In genomic region chr12:107653131-107653530, GRCm38 (mm10) we compare ENCODE assay signal across 11 mouse cellular contexts.
DNase-seq lines count a peak whose midpoint lies in the region; ATAC-seq and TF ChIP-seq lines count a peak whose summit lies in the region.
"Had no signal": no experiment of that assay in that cellular context is flagged by ENCODE, and none has a peak within 500 bp of the region (broad histone marks: within the 10 kb centered on the region; RNA-seq: fewer than 3 reads in every experiment).

No protein-coding gene starts in this region.

- no peak overlapping the region for H3K4me2 ChIP-seq in hindbrain, embryonic 11.5 days (replicated peaks; ENCODE audit: low read depth, low read length)
- no peak overlapping the region for H3K4me2 ChIP-seq in hindbrain, embryonic 16.5 days (ENCODE audit: low read length)
- H3K4me2 ChIP-seq in embryonic facial prominence, embryonic 15.5 days (replicated peaks), result no peak overlapping the region
- H3K4me2 ChIP-seq in stomach, embryonic 14.5 days (replicated peaks; ENCODE audit: low read depth, low read length), result no peak overlapping the region

- H3K36me3 ChIP-seq in hindbrain, embryonic 11.5 days (ENCODE audit: control insufficient read depth, insufficient read depth, low read length), result no peaks in the 10 kb centered on the region
- H3K36me3 ChIP-seq in hindbrain, embryonic 16.5 days (ENCODE audit: control insufficient read depth, insufficient read depth, low read length), result no peaks in the 10 kb centered on the region
- no peaks in the 10 kb centered on the region for H3K36me3 ChIP-seq in embryonic facial prominence, embryonic 15.5 days
- no peaks in the 10 kb centered on the region for H3K36me3 ChIP-seq in stomach, embryonic 14.5 days (ENCODE audit: control insufficient read depth, insufficient read depth, low read length)

- H3K9ac ChIP-seq in hindbrain, embryonic 11.5 days (ENCODE audit: low read depth, low read length), result no peak overlapping the region
- no peak overlapping the region for H3K9ac ChIP-seq in hindbrain, embryonic 16.5 days (ENCODE audit: low read depth, low read length)
- no peak overlapping the region for H3K9ac ChIP-seq in embryonic facial prominence, embryonic 15.5 days
- H3K9ac ChIP-seq in stomach, embryonic 14.5 days (replicated peaks; ENCODE audit: low read depth, low read length), result no peak overlapping the region
- H3K9ac ChIP-seq: liver, embryonic 14.5 days had no signal

- no peaks in the 10 kb centered on the region for H3K9me3 ChIP-seq in hindbrain, embryonic 11.5 days (ENCODE audit: control insufficient read depth, low read length)
- H3K9me3 ChIP-seq in hindbrain, embryonic 16.5 days (ENCODE audit: control insufficient read depth, low read length), result no peaks in the 10 kb centered on the region
- no peaks in the 10 kb centered on the region for H3K9me3 ChIP-seq in embryonic facial prominence, embryonic 15.5 days (replicated peaks)
- H3K9me3 ChIP-seq in stomach, embryonic 14.5 days (ENCODE audit: control insufficient read depth, low read depth, low read length), result no peaks in the 10 kb centered on the region

- no peak; the same call in 1 of the 2 replicates for ATAC-seq in hindbrain, embryonic 11.5 days (ENCODE audit: low FRiP score)
- no peak for ATAC-seq in hindbrain, embryonic 16.5 days
- peak; percentile 36; the same call in 1 of the 2 replicates for ATAC-seq in embryonic facial prominence, embryonic 15.5 days (ENCODE audit: insufficient number of reproducible peaks, low FRiP score, low TSS enrichment, low read depth)
- ATAC-seq in stomach, embryonic 14.5 days (ENCODE audit: insufficient number of reproducible peaks, insufficient read depth, low FRiP score, low read depth), result peak; percentile 63; the same call in 1 of the 2 replicates
- no peak for ATAC-seq in activated CD4-positive, CD25-positive, alpha-beta regulatory T cell, adult 4 months

- no peaks in the 10 kb centered on the region for H3K27me3 ChIP-seq in hindbrain, embryonic 11.5 days (ENCODE audit: control insufficient read depth, insufficient read depth, low read length)
- H3K27me3 ChIP-seq in hindbrain, embryonic 16.5 days (replicated peaks; ENCODE audit: control insufficient read depth, insufficient read depth, low read length), result no peaks in the 10 kb centered on the region
- H3K27me3 ChIP-seq in embryonic facial prominence, embryonic 15.5 days, result no peaks in the 10 kb centered on the region
- no peaks in the 10 kb centered on the region for H3K27me3 ChIP-seq in stomach, embryonic 14.5 days (ENCODE audit: control insufficient read depth, insufficient read depth, low read length)

- WGBS in hindbrain, embryonic 11.5 days, result 35% methylated on average over 7 of the region's 7 CpGs
- WGBS in hindbrain, embryonic 16.5 days, result 42% methylated on average over 7 of the region's 7 CpGs
- WGBS in lung, adult 2 months, result 15% methylated on average over 7 of the region's 7 CpGs
- 22% methylated on average over 7 of the region's 7 CpGs for WGBS in embryonic facial prominence, embryonic 15.5 days
- WGBS in stomach, embryonic 14.5 days, result 27% methylated on average over 7 of the region's 7 CpGs

- H3K4me1 ChIP-seq in hindbrain, embryonic 11.5 days (replicated peaks; ENCODE audit: control insufficient read depth, insufficient read depth, low read length), result peaks cover 3% of the 10 kb centered on the region; the same call in 1 of the 2 replicates
- H3K4me1 ChIP-seq in hindbrain, embryonic 16.5 days (ENCODE audit: control insufficient read depth, insufficient read depth, low read depth, low read length), result no peaks in the 10 kb centered on the region
- H3K4me1 ChIP-seq in lung, adult 2 months (ENCODE audit: control insufficient read depth, insufficient read depth, low read length), result no peaks in the 10 kb centered on the region
- peaks cover 36% of the 10 kb centered on the region for H3K4me1 ChIP-seq in embryonic facial prominence, embryonic 15.5 days
- H3K4me1 ChIP-seq in stomach, embryonic 14.5 days (ENCODE audit: control insufficient read depth, insufficient read depth, low read length), result no peaks in the 10 kb centered on the region

- H3K27ac ChIP-seq in hindbrain, embryonic 11.5 days (ENCODE audit: low read depth, low read length), result no peak overlapping the region
- H3K27ac ChIP-seq in hindbrain, embryonic 16.5 days (ENCODE audit: low read depth, low read length), result no peak overlapping the region
- no peak overlapping the region for H3K27ac ChIP-seq in embryonic facial prominence, embryonic 15.5 days (replicated peaks)
- no peak overlapping the region for H3K27ac ChIP-seq in stomach, embryonic 14.5 days (ENCODE audit: low read length)
- H3K27ac ChIP-seq: liver, embryonic 14.5 days had no signal

- TF ChIP-seq POLR2A in lung, adult 2 months (IDR thresholded peaks at IDR 0.05; ENCODE audit: borderline replicate concordance, extremely low read depth, low read depth, low read length), result no peak

- DNase-seq in hindbrain, embryonic 11.5 days (ENCODE audit: low spot score), result peak; percentile 41
- DNase-seq in lung, postnatal 4 days, result peak; percentile 9 to 28
- no peak for DNase-seq in lung, adult 2 months
- no peak for DNase-seq in layer of hippocampus, adult 8-10 months (ENCODE audit: low spot score in 2 of 2)
- DNase-seq: adrenal gland, postnatal 10 days; cerebellum, adult 9-11 months had no signal

- no peak overlapping the region for H3K4me3 ChIP-seq in hindbrain, embryonic 11.5 days (ENCODE audit: low read depth, low read length)
- H3K4me3 ChIP-seq in hindbrain, embryonic 16.5 days (ENCODE audit: low read length), result no peak overlapping the region
- H3K4me3 ChIP-seq in lung, adult 2 months (replicated peaks; ENCODE audit: extremely low read depth, low read depth, low read length), result no peak overlapping the region
- H3K4me3 ChIP-seq in embryonic facial prominence, embryonic 15.5 days (replicated peaks), result no peak overlapping the region
- H3K4me3 ChIP-seq in stomach, embryonic 14.5 days (ENCODE audit: low read depth, low read length), result no peak overlapping the region

- TF ChIP-seq CTCF in lung, adult 2 months (IDR thresholded peaks at IDR 0.05; ENCODE audit: insufficient read depth, low read length), result no peak

Comparison
In these comparisons a context has a peak if more than half of its experiments do, and no peak if none do; other contexts are left out.
1. DNase-seq: peak in hindbrain, embryonic 11.5 days (single experiment) and lung, postnatal 4 days (2 of 2); none in lung, adult 2 months (single experiment) and layer of hippocampus, adult 8-10 months (0 of 2).
2. ATAC-seq: peak in embryonic facial prominence, embryonic 15.5 days (single experiment) and stomach, embryonic 14.5 days (single experiment); none in hindbrain, embryonic 11.5 days (single experiment), hindbrain, embryonic 16.5 days (single experiment) and activated CD4-positive, CD25-positive, alpha-beta regulatory T cell, adult 4 months (single experiment).